Mouse (Mus musculus) kidney, embryonic 15.5 days (tissue): ENCODE results near the gene Cldn19. TPM values are rescaled to one million over a fixed set of nuclear protein-coding genes. Genes with fewer than 3 reads are reported as not detected.

Source experiments
- ATAC-seq: fragments of 200-750 bp; cut with Nextera tagmentation; replicated peaks from 2 replicates; pipeline ENCODE4 v1.8.0; 2017; ENCODE audit warnings: moderate TSS enrichment; ENCODE audit not compliant: low FRiP score
- H3K27ac ChIP-seq: fragments of 300-500 bp; sonication (generic); 2 replicates; pipeline ENCODE4 v1.5.1; 2015; ENCODE audit warnings: mild to moderate bottlenecking, inconsistent platforms
- H3K27me3 ChIP-seq: fragments of 300-500 bp; sonication (generic); 2 replicates; pipeline ENCODE4 v1.6.1; 2015; ENCODE audit warnings: inconsistent platforms
- H3K36me3 ChIP-seq: fragments of 300-500 bp; sonication (generic); 2 replicates; pipeline ENCODE4 v1.6.1; 2015; ENCODE audit warnings: inconsistent platforms
- H3K4me1 ChIP-seq: fragments of 300-500 bp; sonication (generic); 2 replicates; pipeline ENCODE4 v1.6.1; 2015; ENCODE audit warnings: inconsistent platforms
- H3K4me2 ChIP-seq: fragments of 300-500 bp; sonication (generic); 2 replicates; pipeline ENCODE4 v1.6.1; 2015; ENCODE audit warnings: moderate library complexity, mild to moderate bottlenecking, inconsistent platforms
- H3K4me3 ChIP-seq: fragments of 300-500 bp; sonication (generic); replicated peaks from 2 replicates; pipeline ENCODE4 v1.5.1; 2015; ENCODE audit warnings: mild to moderate bottlenecking, inconsistent platforms
- H3K9ac ChIP-seq: fragments of 300-500 bp; sonication (generic); 2 replicates; pipeline ENCODE4 v1.6.1; 2015; ENCODE audit warnings: mild to moderate bottlenecking, inconsistent platforms
- H3K9me3 ChIP-seq: fragments of 300-500 bp; sonication (generic); replicated peaks from 2 replicates; pipeline ENCODE4 v1.6.1; 2016; ENCODE audit warnings: inconsistent platforms
- WGBS: fragments of 180-500 bp; shearing (Covaris S2); methylation state at CpG from one replicate; pipeline ENCODE4 v1.1.7; 2015; ENCODE audit warnings: mixed read lengths; 5-methylcytosine and 5-hydroxymethylcytosine counted together
- polyA plus RNA-seq: library from polyadenylated mRNA; unstranded; fragments of >200 nt; fragmentation: Nextera tagmentation; extraction: Ambion mirVana; gene quantifications from 2 replicates; pipeline ENCODE4 v1.2.1, GENCODE M21; 2015

Gene Cldn19
- polyA plus RNA-seq, 1 experiment from 2014 or later, result 13.3 TPM

DNA sequence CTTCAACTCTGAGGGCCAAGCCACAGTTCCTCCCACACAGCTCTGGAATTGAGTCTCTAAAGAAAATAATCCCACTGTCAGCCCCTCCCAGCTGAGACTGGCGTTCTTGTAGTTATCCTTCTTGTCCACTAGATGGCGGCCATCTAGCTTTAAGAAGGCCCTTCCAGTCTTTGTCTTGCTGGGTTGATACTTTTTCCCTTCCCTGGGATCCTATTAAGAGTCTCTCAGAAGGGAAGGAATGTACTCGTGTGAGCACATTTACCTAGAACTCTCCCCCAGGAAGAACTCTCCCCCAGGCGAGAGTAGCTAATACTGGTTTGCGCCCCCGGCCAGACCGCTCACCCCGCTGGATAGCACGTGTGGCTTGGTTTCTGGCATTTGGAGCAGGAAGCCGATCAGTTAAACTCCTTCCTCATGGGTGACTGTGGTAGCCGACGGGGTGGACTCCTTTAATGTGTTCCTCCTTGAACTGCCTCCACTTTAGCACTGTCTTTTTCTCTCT, 16.0 kb upstream of the Cldn19 start:
- Histone ChIP-seq H3K4me2 (peak overlapping the region; percentile 21; the same call in 1 of the 2 replicates), H3K27me3 (no peaks in the 10 kb centered on the region), H3K9me3 (no peaks in the 10 kb centered on the region), H3K36me3 (peaks cover 59% of the 10 kb centered on the region), H3K9ac (no peak overlapping the region), H3K4me3 (0 out of 2 replicates have a peak overlapping the region, but pooled peaks have one; percentile 2), H3K27ac (peak overlapping the region; percentile 70), H3K4me1 (peaks cover 5% of the 10 kb centered on the region)
- peak; percentile 56 for ATAC-seq
- WGBS, result 42% methylated on average over 12 of the region's 12 CpGs

DNA sequence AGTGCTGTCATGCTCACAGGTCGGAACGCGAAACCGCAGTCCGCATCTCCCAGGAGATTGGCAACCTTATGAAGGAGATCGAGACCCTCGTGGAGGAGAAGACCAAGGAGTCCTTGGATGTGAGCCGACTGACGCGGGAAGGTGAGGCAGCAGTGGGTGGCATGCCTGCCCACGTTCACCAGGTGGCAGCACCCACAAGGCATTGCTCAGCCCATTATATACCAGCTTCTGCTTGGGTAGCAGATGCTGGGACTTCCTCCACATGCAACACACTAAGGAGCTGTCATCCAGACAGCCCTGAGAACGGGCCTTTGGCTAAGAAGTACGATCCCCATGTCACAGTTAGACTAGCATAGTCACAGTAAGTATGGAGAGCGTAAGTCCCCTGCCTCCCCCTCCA, 13.6 kb upstream of the Cldn19 start:
- Histone ChIP-seq H3K4me3 (no peak overlapping the region), H3K27me3 (no peaks in the 10 kb centered on the region), H3K4me2 (no peak overlapping the region), H3K4me1 (peaks cover under 1% of the 10 kb centered on the region; the same call in 1 of the 2 replicates), H3K27ac (no peak overlapping the region), H3K36me3 (peaks cover 65% of the 10 kb centered on the region), H3K9me3 (no peaks in the 10 kb centered on the region), H3K9ac (no peak overlapping the region)
- ATAC-seq, result no peak
- WGBS, result 88% methylated on average over 14 of the region's 14 CpGs

DNA sequence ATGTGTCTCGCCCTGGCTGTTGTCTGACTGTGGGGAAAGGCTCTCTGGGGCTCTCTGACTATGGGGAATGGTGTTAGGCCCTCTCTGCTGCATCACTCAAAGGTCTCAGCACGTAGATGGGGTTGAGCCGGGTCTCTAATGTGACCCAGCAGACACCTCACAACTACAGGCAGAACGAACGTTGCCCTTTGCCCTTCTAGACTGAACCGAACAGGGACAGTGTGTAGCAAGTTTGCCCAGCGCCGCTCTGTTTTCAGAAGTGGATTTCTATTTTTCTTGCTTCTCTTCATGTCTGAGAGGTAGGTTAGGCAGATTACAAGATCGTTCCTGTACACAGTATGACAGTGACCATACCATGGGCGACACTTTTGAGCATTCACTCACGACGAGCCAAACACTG, 12.6 kb upstream of the Cldn19 start:
- H3K4me1 ChIP-seq, result peaks cover 9% of the 10 kb centered on the region
- no peak overlapping the region for H3K27ac ChIP-seq
- 88% methylated on average over 12 of the region's 12 CpGs for WGBS
- H3K4me3 ChIP-seq, result no peak overlapping the region
- no peaks in the 10 kb centered on the region for H3K9me3 ChIP-seq
- H3K27me3 ChIP-seq, result no peaks in the 10 kb centered on the region
- no peak overlapping the region for H3K4me2 ChIP-seq
- H3K9ac ChIP-seq, result no peak overlapping the region
- ATAC-seq, result no peak
- H3K36me3 ChIP-seq, result peaks cover 60% of the 10 kb centered on the region

DNA sequence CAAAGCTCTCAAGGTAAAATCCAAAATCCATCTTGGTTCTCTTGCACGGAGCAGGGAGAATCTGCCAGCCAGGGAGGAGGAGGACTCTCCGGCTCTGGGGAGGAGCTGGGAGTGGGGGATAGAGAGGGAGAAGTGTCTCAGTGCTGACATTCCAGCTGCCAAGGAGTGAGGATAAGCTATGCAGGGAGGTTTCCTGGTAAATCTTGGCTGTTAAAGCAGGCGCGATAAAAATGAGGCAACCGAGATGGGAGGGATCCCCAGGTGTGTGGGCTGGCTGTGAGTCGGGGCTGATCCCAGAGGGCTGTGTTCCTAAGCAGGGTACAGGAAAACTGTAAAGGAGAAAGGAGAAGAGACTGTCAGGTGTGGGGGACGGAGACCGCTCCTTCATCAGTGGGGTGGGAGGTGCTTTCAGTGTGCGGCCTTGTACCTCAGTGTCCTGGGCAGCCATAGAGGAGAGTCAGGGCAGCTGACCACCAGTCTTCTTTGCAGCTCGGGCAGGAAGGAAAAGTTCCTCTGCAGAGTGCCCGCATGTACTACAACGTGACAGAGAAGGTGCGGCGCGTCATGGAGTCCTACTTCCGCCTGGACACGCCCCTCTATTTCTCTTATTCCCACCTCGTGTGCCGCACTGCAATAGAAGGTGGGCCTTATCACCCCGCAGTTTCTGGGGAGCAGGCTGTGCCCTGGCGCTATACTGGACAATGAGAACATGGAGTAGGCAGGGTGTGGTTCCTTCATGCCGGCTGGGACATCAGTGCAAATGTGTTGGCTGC, 10.6 kb upstream of the Cldn19 start:
- ATAC-seq, result no peak

DNA sequence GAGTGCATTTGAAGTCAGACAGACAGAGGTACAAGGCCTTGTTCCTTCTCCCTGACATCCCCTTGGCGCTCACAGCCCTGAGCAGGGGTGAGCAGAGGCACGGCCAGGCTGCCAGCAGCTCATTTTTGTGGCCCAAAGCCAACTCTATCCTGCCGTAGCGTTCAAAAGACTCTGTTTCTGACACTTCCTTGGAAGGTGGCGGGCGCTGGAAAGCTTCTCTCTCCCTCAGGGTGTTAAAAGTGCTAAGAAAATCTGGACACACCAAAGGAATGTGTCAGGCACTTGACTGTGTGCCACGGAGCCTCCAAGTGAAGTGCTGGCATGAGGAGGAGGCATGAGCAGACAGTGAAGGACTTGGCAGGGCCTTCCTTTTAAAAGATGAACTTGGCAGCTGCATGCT, 9.7 kb upstream of the Cldn19 start:
- no peaks in the 10 kb centered on the region for H3K9me3 ChIP-seq
- ATAC-seq, result no peak
- H3K4me3 ChIP-seq, result no peak overlapping the region
- H3K27ac ChIP-seq, result no peak overlapping the region
- 65% methylated on average over 7 of the region's 7 CpGs for WGBS
- H3K4me1 ChIP-seq, result peaks cover 17% of the 10 kb centered on the region
- no peaks in the 10 kb centered on the region for H3K27me3 ChIP-seq
- H3K9ac ChIP-seq, result no peak overlapping the region
- peaks cover 63% of the 10 kb centered on the region for H3K36me3 ChIP-seq
- H3K4me2 ChIP-seq, result no peak overlapping the region

More for the DNA sequence above, 10.6 kb upstream of the Cldn19 start:
- 83% methylated on average over 22 of the region's 22 CpGs for WGBS
- Histone ChIP-seq H3K9me3 (no peaks in the 10 kb centered on the region), H3K9ac (no peak overlapping the region), H3K36me3 (peaks cover 63% of the 10 kb centered on the region), H3K4me3 (no peak overlapping the region), H3K27ac (no peak overlapping the region), H3K4me2 (no peak overlapping the region), H3K27me3 (no peaks in the 10 kb centered on the region), H3K4me1 (peaks cover 17% of the 10 kb centered on the region)

DNA sequence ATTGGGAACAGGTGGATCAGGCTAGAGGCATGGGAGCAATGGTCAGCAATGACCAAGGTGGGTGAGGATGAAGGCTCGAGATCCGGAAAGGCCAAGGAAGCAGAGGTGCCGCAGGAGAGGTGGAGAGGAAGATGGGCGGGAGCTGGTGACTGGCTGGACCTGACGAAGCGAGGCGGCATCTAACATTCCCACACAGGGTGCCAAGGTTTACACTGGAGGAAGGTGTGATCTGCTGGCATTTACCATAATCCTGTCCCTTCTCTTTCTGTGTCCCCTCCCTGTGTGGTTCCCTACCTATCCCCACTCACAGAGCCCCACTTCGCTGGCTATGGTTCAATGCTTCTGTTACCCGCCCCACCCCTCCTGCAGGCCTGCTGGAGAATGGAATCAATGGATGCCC, 9.3 kb upstream of the Cldn19 start:
- Histone ChIP-seq H3K4me1 (peaks cover 17% of the 10 kb centered on the region), H3K36me3 (peaks cover 61% of the 10 kb centered on the region), H3K9me3 (no peaks in the 10 kb centered on the region), H3K27ac (no peak overlapping the region), H3K9ac (no peak overlapping the region), H3K4me2 (no peak overlapping the region), H3K27me3 (no peaks in the 10 kb centered on the region), H3K4me3 (no peak overlapping the region)
- no peak for ATAC-seq
- 82% methylated on average over 9 of the region's 9 CpGs for WGBS

DNA sequence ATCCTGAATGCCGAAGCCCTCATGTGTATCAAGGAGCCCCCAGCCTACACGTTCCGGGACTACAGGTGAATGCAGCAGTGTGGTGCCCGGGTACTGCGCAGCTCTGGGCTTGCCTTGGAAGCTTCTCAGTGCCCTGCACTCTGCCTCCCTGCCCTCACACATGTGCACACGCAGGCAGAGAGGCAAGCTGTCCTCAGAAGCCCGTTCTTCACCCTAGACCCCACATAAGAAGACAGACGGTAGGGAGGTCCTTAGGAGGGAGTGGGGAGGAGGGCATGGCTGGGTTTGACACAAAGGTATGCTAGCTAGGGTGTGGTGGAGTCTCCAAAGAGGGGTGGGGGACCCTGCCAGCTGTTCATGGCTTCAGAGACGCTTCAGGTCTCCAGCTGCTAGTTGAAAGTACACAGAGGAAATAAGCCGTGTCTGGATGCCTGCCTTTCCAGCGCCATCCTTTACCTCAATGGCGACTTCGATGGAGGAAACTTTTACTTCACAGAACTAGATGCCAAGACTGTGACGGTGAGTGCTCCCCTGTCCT, 8.5 kb upstream of the Cldn19 start:
- Histone ChIP-seq H3K36me3 (peaks cover 53% of the 10 kb centered on the region), H3K27me3 (no peaks in the 10 kb centered on the region), H3K27ac (no peak overlapping the region), H3K4me2 (no peak overlapping the region), H3K9ac (no peak overlapping the region), H3K4me1 (peaks cover 19% of the 10 kb centered on the region), H3K9me3 (no peaks in the 10 kb centered on the region), H3K4me3 (no peak overlapping the region)
- no peak for ATAC-seq
- 75% methylated on average over 14 of the region's 14 CpGs for WGBS

DNA sequence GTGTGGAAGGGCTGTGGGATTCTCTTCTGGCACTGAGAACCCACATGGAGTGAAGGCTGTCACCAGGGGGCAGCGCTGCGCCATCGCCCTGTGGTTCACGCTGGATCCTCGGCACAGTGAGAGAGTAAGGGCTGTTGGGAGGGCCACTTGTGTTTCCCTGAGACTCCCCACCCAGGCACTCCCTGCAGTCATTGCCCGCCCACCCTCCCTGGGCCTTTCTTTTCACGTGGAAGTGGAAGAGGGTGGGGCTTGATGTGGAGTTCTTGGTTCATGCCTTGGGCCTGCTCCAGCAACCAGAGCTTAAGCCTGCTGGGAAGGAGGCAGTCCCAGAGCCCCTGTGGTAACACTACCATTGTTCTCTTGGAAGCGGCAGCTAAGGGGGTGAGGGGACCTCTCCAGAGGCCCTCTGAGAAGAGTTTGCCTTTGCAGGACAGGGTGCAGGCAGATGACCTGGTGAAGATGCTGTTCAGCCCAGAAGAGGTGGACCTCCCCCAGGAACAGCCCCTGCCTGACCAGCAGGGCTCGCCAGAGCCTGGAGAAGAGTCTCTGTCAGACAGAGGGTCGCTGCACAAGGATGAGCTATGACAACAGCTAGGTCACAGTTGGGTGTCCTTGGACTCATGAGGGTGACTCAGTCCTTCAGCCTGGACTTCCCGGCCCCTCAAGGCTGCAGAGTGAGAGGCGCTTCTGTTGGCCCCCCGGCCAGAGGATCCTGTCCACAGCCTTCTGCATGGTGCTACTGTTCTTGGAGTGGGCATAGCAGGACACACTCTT, 7.6 kb upstream of the Cldn19 start:
- WGBS, result 31% methylated on average over 13 of the region's 13 CpGs
- Histone ChIP-seq H3K27me3 (no peaks in the 10 kb centered on the region), H3K36me3 (peaks cover 44% of the 10 kb centered on the region), H3K4me3 (no peak overlapping the region), H3K4me1 (peaks cover 25% of the 10 kb centered on the region), H3K9ac (no peak overlapping the region), H3K4me2 (no peak overlapping the region), H3K9me3 (no peaks in the 10 kb centered on the region), H3K27ac (peak overlapping the region; percentile 63)
- peak; percentile 41; the same call in 1 of the 2 replicates for ATAC-seq

DNA sequence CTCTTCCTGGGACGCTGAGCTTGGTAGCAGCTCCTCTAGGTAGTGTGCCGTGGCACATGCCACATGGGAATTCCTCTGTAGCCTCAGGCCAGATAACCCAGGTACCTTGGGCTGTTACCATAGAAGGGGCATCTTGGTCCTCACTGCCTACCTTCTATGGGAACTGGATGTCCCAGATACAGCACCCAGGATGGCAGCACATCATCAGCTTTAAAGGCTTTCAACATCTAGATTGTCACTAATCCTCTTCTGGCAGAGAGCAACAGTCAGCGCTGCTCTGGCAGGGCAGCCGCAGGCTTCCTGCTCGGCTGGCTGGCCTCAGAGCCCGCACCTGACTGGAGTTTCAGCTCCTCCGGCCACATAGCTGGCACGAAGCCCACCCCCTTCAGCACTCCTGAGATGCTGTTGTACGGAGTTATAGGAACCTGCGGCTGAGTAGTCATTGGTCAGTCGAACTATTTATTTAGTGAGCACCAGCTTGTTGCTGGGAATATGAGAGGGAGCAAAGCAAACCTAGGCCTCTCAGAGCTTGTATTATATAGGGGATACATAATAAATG, 6.7 kb upstream of the Cldn19 start:
- no peak for ATAC-seq
- Histone ChIP-seq H3K9ac (no peak overlapping the region), H3K4me3 (no peak overlapping the region), H3K36me3 (peaks cover 36% of the 10 kb centered on the region), H3K9me3 (no peaks in the 10 kb centered on the region), H3K4me2 (no peak overlapping the region), H3K4me1 (peaks cover 32% of the 10 kb centered on the region), H3K27me3 (no peaks in the 10 kb centered on the region), H3K27ac (peak overlapping the region; percentile 63)
- 74% methylated on average over 11 of the region's 11 CpGs for WGBS

DNA sequence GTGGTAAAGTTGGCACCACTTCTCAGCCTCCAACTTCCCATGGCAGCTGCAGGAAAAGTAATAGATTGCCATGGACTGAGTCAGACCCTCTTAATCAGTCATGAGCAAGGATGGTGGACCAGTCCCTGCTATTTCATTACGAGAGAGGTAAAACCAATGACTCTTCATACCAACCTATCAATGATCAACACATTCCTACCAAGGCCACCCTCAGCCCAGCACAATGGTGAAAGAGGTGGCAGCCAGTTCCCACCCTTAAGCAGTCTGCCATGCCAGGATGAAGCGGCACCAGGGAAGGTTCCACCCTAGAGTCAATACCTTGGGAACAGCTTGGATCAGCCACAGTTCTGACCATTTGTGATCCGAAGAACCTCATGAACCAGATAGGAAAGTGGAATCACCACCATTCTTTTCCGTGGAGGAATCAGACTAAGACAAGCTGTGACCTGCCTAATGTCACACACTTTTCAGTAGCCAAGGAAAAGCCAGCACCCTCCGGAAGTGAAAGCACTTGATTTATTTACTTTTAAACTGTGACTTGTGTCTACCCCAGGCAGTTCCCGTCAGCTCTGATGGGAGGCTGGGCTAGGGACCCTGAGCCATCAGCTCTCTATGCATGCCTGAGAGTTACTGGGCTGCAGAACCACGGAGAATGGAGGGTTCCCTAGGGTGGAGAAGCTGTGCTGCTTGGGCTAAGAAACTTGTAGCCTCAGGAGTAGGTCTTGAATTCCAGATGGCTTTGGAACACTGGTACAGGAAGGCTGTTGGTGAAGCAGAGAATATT, 3.0 kb upstream of the Cldn19 start:
- 43% methylated on average over 7 of the region's 7 CpGs for WGBS

DNA sequence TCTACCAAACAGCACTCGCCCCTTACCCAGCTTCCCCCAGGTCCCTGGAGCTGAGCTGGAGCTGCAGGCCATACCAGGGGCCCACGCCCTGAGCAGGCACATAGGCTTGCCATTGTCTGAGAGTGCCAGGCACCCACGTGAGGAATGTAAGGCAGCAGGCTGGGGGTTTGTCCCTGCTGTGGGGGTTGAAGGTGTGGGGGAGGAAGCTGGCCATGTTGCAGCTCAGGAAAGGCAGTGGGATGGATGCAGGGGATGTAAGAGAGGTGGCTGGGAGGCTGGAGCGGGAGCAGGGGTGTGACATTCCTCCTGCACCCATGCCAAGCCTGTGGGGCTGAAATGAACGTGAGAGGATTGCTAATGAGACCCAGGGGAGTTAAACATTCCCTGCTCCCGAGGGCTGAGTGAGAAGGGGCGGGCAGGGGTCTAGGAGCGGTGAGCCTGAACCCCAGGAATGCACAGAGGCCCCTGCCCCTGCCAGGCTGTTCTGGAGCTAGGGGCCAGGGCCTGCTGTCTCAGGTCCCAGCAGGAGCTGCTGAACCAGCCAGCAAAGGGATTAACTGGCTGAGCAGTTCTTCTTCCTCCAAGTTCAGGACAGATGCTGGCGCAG, 1.1 kb upstream of the Cldn19 start:
- WGBS, result 30% methylated on average over 9 of the region's 9 CpGs
- Histone ChIP-seq H3K36me3 (no peaks in the 10 kb centered on the region), H3K9ac (no peak overlapping the region), H3K27me3 (no peaks in the 10 kb centered on the region), H3K4me3 (no peak overlapping the region), H3K4me2 (0 out of 2 replicates have a peak overlapping the region, but pooled peaks have one; percentile 36), H3K9me3 (no peaks in the 10 kb centered on the region), H3K27ac (peak overlapping the region; percentile 91), H3K4me1 (peaks cover 48% of the 10 kb centered on the region)
- ATAC-seq, result peak; percentile 80

More for the DNA sequence above, 3.0 kb upstream of the Cldn19 start:
- H3K36me3 ChIP-seq, result peaks cover 10% of the 10 kb centered on the region; the same call in 1 of the 2 replicates
- H3K9me3 ChIP-seq, result no peaks in the 10 kb centered on the region
- H3K4me1 ChIP-seq, result peaks cover 53% of the 10 kb centered on the region
- no peak overlapping the region for H3K4me2 ChIP-seq
- no peaks in the 10 kb centered on the region for H3K27me3 ChIP-seq
- H3K9ac ChIP-seq, result no peak overlapping the region
- H3K4me3 ChIP-seq, result no peak overlapping the region
- H3K27ac ChIP-seq, result peak overlapping the region; percentile 91
- ATAC-seq, result no peak
